Mouse (Mus musculus): ENCODE results near the gene Zfp62.

The Zfp62 gene

DNA sequence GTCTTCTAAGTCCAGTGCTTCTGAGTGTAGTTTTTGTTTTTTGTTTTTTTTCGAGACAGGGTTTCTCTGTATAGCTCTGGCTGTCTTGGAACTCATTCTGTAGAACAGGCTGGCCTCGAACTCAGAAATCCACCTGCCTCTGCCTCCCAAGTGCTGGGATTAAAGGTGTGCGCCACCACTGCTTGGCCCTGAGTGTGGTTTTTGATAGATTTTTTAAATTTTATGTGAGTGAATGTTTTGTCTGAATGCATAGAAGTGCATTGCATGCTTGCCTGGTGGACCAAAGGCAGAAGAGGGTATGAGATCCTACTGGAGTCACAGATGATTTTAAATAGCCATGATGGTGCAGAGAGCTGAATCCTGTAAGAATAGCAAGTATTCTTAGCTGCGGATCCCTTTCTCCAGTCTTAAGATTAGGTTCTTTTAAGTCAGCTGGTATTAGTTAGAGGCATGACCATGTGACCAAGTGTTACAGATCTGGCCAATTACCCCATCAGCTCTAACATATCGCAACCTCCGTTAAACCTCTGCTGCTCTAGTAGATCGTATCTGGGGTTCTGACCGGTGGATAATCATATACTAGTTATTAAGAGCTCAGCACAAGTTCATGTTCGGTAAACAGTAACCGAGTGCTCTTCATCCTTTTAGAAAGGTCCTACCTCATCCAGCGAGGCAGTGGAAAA lies 40.0 kb downstream of the Zfp62 start:
- POLR2A ChIA-PET: interaction anchor here (0.7 to 3.1 kb wide), 15 partner anchors 10 to 962 kb away, joined by 3 to 25 read pairs (median 4); partner anchors contain the start of genes Zfp62 (in 4 of the 4), Rack1 (in 1 of the 4) and Trim41 (in 1 of the 4)
- CTCF ChIA-PET: interaction anchor here in 2 of 4 experiments (0.5 to 1.5 kb wide), 2 partner anchors 28 to 988 kb away, joined by 4 to 5 read pairs; no protein-coding TSS in a partner anchor

DNA sequence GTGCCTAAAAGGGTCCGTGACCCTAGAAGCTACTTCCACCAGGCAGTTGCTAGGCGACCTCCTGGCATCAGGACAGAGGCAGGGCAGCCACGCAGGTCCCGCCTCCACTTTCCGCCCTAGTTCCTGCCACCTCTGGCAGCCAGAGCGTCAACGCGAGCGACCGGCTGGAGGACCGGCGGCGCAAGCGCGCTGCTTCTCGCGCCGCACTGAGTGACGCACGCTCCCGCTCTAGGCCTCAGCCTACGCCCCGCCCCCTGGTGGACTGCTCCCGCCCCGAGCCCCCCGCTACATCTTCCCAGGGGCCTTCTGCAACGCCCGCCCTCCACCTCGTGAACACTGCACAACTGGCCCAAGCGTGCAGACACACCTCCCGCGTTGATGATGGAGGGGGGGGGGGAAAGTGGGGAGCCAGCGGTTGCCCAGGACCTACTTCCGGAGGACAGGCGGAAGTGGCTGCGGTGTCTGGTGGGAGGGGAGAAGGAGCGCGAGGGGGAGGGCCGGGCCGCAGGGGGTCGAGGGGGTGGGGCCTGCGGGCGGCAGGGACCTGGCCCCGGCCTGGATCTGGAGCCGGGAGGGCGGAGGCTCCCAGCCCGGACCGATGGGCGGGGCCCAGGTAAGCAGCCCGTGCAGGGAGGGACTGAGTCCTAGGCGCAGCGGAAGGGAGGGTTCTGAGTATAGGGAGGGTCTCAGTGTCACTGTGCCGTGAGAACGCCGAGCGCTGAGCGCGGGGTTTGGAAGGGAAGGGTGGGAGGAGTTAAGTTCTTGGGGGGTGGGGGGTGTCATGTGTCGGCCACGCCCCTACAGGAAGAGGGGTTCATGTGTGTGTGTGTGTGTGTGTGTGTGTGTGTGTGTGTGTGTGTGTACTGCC lies 40.9 kb downstream of the Zfp62 start, which contains the start of gene Mgat1:
TSS of gene Mgat1 (plus strand) at position 465 of the 868 bp plus-strand sequence.
- ChIA-PET POLR2A (interaction anchor here (0.7 to 3.1 kb wide), 14 partner anchors 9 to 961 kb away, joined by 3 to 25 read pairs (median 4); partner anchors contain the start of genes Zfp62 (in 4 of the 4), Rack1 (in 1 of the 4) and Trim41 (in 1 of the 4)), CTCF (interaction anchor here in 2 of 4 experiments (0.5 to 1.5 kb wide), 2 partner anchors 27 to 988 kb away, joined by 4 to 5 read pairs; no protein-coding TSS in a partner anchor)

DNA sequence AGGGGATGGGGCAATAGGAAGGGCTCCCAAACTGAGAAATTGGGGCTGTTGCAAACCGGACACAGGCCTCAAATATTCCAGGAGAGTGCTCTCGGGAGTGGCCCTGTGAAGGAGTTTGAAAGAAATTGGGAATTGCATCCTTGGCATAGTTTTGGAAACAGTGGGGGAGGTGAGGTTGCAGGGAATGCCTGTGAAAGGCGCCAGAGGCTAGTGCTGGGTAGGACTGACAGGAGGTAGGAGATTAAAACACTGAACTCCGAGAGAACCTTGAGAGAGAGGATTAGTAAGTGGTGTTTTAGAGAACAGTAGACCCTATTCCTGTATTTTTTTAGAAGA lies 41.5 kb downstream of the Zfp62 start:
- CTCF ChIA-PET: no interaction called here
- POLR2A ChIA-PET: interaction anchor here in 3 of 4 experiments (1.2 to 2.2 kb wide), 5 partner anchors 18 to 42 kb away, joined by 3 to 20 read pairs (median 10); partner anchors contain the start of gene Zfp62 (in 3 of the 3)

DNA sequence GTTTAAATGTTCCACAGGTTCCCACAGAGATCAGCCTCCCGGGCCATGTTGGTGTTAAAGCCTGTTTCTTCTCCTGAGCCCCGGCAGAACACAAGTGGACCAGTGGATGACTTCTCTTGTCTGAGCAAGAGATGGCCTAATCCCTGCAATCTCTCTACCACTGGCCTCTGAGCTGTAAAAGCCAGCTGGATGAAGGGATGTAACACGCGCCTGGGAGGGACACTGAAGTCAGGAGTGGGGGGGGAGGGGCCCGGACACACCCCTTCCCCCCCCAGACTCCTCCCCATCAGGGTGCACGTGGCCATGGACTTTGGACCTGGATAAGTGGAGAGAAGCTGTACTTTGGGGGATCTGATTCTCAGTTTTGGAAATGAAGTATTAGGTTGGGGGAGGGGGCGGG lies 42.1 kb downstream of the Zfp62 start:
- CTCF ChIA-PET: interaction anchor here in 1 of 4 experiments (1.6 kb wide), 1 partner anchor 391 kb away, joined by 3 read pairs; no protein-coding TSS in a partner anchor
- POLR2A ChIA-PET: interaction anchor here in 3 of 4 experiments (0.7 to 2.0 kb wide), 7 partner anchors 16 to 445 kb away, joined by 3 to 20 read pairs (median 6); partner anchors contain the start of genes Zfp62 (in 2 of the 3) and Rack1 (in 1 of the 3)

DNA sequence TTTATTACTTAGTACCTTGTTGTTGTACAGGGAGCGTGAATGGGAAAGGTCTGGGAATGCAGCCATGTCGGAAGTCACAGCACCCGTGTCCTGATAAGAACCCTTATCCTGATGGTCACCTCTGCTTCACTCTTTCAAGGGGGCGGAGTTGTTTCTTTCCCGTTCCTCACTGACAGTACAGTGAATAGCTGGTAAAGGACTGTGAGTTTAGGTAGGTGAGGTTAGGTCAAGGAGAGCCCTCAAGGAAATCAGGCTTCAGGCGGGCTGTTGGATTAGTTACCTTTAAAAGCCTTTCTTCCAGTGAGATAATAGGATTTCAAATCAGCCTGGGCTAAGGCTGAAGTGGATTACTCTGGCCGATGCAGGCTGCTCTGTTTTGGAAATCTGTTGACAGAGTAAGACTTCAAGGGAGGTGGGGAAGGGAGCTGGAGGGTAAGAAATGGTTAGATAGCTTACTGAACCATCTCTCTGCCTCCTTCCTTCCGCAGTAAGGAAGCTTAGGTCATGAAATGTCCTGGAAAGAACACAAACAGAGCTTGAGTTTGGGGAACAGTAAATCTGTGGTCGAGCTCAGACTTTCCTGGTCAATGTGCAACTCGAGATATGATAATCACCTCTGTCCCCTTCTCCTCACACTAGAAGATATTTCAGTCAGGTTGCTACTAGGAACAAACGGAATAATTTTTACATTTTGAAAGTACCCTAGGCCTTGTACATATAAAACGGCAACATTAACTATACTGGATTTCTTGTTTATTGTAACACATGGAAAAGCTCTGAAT lies 42.7 kb downstream of the Zfp62 start:
- POLR2A ChIA-PET: interaction anchor here in 3 of 4 experiments (0.7 to 2.0 kb wide), 12 partner anchors 11 to 446 kb away, joined by 3 to 20 read pairs (median 4); partner anchors contain the start of genes Zfp62 (in 2 of the 3) and Rack1 (in 1 of the 3)
- CTCF ChIA-PET: interaction anchor here in 2 of 4 experiments (0.6 to 1.6 kb wide), 2 partner anchors 391 to 547 kb away, joined by 3 read pairs; no protein-coding TSS in a partner anchor

DNA sequence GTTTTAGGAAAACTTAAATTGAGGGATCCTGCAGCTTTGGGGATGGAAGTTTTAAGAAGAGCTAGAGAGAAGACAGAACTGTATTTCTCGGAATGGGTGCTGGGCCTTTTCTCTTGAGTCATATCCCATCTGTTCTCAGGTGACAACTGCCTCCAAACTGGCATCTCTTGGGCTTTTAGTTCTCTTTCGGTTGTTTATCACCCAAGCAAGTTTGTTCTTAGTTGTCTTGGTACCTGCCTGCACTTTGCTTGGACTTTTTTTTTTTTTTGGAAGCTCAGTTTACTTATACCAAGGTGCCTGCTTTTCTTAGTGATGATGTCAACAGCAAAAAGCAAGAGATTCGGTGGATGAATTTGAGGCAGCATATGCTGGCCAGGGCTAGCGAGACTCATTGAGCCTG lies 43.4 kb downstream of the Zfp62 start:
- CTCF ChIA-PET: interaction anchor here in 2 of 4 experiments (0.6 to 1.6 kb wide), 2 partner anchors 384 to 390 kb away, joined by 3 read pairs; no protein-coding TSS in a partner anchor
- POLR2A ChIA-PET: interaction anchor here in 2 of 4 experiments (1.0 to 2.0 kb wide), 7 partner anchors 15 to 446 kb away, joined by 3 to 20 read pairs (median 5); partner anchors contain the start of gene Zfp62 (in 2 of the 2)

DNA sequence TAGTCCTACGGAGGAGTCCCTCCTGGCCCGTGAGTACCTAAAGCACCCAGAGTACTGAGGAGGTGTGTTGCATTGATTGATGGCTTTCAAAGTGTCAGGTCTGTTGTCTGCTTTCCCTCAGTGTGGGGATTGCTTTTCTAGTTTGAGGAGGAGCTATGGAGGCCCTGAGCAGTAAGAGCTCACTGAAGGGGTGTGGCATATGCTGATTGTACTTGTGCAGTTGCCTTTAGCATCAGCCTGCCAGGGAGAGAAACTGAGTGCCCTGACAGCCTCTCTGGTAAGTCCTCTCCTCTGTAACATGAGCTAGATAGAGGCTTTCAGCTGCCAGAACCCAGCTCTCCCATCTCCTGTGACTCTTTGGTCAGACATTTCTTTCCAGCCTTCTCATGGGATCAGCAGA lies 44.2 kb downstream of the Zfp62 start:
- POLR2A ChIA-PET: interaction anchor here in 3 of 4 experiments (0.6 to 1.9 kb wide), 12 partner anchors 14 to 458 kb away, joined by 3 to 11 read pairs (median 5); partner anchors contain the start of genes Zfp62 (in 3 of the 3) and Rack1 (in 1 of the 3)
- CTCF ChIA-PET: interaction anchor here in 2 of 4 experiments (0.6 to 1.4 kb wide), 3 partner anchors 24 to 1761 kb away, joined by 3 to 4 read pairs (median 3); no protein-coding TSS in a partner anchor

DNA sequence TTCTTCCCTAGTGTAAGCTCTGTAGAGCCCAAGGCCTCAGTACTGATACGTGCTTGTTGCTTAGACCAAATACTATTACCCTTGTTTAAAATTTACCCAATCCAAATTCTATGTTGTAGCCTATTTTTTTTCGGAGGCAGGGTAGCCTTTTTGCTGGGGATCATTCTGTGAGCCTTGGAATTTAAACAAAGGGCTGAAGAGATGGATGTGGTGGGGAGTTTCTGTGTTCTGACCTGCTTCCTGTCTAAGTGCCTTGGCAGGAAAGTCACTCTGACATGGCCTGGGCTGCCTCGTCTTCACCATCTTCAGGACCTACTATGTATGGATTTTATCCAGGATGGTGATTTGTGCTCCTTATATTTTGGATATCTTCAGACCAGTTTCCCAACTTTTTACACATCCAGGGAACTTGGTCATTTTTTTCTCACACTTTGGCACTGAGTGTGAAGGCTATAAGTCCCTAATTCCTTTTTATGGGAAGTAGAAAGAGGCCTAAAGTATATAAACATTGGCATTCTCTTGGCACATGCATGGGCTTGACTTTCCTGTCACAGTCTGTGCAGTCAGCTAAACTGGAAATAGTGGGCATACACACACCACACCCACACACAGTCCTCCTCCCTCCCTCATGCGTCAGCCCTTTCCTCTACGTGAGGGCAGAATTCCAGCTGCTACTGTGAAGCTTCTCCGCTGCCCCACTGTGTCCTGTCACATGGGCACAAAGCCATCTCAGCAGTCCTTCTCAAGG lies 45.3 kb downstream of the Zfp62 start:
- POLR2A ChIA-PET: interaction anchor here in 3 of 4 experiments (1.0 to 1.4 kb wide), 4 partner anchors 45 to 448 kb away, joined by 4 to 11 read pairs (median 4); partner anchors contain the start of genes Zfp62 (in 3 of the 3) and Rack1 (in 1 of the 3)
- CTCF ChIA-PET: interaction anchor here in 2 of 4 experiments (0.6 to 1.4 kb wide), 2 partner anchors 23 kb away, joined by 3 to 4 read pairs; no protein-coding TSS in a partner anchor

DNA sequence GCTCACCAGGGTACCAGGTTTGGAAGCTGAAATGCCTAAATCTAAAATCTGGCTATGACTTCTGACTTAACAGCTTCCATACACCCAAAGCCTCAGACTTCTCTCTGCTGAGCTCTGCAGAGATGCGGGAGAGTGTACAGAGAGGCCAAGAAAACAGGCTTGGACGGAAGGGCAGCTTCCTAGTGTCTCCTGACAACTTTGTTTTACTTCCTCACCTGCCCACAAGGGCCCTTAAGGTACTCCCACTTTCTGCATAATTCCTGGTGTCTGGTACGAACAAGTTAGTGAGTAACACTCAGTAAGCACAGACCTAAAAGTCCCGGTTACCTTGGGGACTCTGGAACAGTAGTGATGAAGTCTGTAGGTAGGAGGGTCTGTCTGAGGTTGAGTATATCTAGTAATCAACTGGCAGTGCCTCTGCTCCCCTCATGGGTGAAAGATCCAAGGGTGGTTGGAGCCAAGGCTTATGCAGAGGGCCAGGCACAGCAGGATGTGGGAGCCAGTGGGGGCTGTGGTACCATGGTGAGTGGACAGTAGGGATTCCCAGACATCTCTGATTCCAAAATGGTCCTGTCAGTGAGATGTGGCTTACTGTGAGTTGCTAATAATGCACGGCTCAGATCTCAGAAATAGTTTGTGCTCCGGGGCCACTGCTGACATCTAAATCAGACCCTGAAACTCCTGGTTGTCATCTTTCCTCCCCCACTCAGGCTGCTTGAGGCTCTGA lies 46.0 kb downstream of the Zfp62 start:
- CTCF ChIA-PET: no interaction called here
- POLR2A ChIA-PET: no interaction called here

DNA sequence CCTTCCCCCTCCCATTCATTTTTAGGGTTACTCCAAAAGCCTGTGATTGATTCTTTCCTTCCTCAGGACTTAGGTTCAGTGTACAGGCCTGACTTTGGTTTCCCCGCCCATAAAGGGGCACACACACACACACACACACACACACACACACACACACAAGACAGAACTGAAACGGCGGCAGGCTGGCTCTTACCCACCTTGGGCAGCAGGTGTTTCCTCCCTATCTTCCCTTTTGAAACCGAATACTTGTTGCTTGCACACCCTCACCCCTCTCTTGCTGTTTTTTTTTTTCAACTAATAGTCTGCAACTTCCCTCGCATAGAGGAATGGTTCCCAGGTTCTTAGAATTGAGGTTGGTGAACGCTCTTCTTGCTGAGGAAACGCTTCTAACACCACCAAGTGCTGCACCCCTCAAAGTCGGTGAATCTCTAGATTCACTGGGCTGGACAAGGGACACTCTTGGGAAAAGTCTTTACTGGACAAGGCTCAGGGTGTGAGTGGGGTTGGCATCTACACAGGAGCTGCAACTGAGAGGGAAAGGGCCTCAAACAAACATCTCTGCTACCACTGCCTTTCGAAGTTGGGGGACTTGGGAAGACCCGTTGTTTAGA lies 46.8 kb downstream of the Zfp62 start:
- CTCF ChIA-PET: no interaction called here
- POLR2A ChIA-PET: interaction anchor here in 2 of 4 experiments (1.2 to 1.4 kb wide), 4 partner anchors 11 to 47 kb away, joined by 3 to 8 read pairs (median 4); partner anchors contain the start of gene Zfp62 (in 2 of the 2)

DNA sequence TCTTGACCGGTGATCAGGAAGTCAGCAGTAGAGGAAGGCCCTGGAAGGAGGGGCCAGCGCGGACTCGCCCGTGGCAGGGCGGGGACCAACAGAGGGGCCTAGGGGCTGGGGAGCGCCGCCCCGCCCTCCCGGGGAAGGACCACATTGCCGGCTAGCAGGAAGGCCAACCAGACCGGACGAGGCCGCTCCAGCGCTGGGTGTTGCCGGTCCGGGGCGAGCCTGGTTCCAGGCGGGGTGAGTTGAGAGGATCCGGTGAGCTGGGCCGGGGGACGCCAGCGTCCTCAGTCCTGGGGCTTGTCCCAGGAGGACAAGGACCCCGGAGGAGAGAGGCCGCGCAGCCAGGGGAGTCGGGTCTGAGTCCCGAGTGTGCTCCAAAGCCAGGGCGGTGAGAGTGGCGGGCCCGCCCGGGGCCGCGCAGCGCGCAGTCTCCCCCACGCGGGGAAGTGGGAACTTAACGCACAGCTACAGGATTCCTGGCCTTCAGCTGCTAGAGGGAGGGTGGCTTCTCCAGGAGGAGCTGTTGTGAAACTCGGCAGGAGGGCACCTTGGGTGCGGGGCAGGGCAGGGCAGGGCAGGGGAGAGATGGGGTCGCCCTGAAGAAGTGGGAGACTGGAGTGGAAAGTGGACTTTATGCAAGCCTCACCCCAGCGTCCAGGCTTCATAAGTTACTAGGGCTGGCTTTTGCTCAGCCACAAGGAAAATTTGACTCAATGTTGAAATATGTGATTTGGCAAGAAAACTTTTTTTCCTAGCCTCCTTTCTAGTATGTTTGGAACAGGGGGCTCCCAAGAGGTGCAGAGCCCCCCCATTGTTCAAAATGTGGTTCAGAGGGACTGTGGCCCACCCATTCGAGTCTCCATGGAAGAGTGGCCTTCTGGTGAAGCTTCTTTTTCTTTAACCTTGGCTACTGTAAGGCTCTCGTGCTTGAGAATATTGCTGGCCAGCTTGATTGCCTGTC lies 47.6 kb downstream of the Zfp62 start:
- ChIA-PET POLR2A (interaction anchor here in 2 of 4 experiments (1.2 to 1.4 kb wide), 4 partner anchors 11 to 48 kb away, joined by 3 to 8 read pairs (median 4); partner anchors contain the start of gene Zfp62 (in 2 of the 2)), CTCF (interaction anchor here in 1 of 4 experiments (0.8 kb wide), 1 partner anchor 15 kb away, joined by 3 read pairs; no protein-coding TSS in a partner anchor)

DNA sequence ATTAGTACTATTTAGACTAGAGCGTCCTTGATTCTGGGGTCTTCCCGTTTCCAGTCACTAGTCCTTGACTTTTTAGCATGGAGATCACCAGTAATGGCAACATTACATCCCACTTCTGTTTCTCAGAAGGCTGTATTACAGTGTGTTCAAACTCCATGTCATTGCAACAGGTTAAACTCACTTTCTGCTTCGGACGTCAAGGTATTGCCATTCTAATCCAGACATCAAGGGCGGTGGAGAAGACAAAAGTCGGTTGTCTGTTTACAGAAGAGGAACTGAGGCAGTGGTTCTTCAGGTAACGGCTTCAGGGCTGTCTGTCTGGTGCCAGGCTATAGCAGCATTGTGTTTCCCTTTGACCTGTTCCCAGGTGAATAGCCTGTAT lies 48.3 kb downstream of the Zfp62 start:
- ChIA-PET CTCF (interaction anchor here in 1 of 4 experiments (0.8 kb wide), 1 partner anchor 16 kb away, joined by 3 read pairs; no protein-coding TSS in a partner anchor), POLR2A (interaction anchor here in 2 of 4 experiments (1.2 to 1.4 kb wide), 4 partner anchors 10 to 49 kb away, joined by 3 to 8 read pairs (median 4); partner anchors contain the start of gene Zfp62 (in 2 of the 2))

DNA sequence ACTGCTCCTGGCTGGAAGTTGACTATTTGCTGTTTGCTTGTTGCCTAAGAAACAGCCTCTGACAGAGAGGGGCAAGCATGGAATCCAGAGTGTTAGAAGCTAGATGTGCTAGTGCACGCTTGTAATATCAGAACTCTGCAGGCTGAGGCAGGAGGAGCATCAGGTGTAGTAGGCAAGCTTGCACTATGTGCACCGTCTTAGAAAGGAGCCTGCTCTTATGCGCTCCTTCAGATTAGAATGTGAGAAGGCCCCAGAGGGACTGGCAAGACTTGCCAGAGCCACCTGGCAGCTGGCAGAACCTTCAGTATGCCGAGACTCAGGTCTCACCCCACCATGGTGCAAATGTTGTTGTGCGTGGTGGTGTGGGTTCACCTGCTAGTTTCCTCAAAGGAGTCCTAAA lies 49.0 kb downstream of the Zfp62 start:
- POLR2A ChIA-PET: interaction anchor here in 1 of 4 experiments (0.7 kb wide), 1 partner anchor 381 kb away, joined by 3 read pairs; no protein-coding TSS in a partner anchor
- CTCF ChIA-PET: no interaction called here

DNA sequence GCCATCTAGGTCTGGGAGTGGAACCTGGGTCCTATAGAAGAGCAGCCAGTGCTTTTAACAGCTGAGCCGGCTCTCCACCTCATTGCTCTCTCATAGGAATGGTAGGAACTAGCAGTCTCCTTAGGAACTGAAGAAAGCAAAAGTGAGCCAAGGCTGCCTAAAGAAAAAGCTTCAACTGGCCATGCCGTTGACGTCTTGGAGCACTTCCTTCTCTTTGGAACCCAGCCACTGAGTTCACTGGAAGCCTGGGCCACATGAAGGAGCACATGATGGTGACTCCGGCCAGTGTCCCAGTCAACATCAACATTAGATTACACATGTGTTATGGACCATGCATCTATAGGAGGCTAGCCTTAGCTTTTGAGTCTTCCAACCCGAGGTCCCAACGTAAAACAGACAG lies 49.9 kb downstream of the Zfp62 start:
- ChIA-PET CTCF (interaction anchor here in 1 of 4 experiments (0.6 kb wide), 1 partner anchor 891 kb away, joined by 3 read pairs; no protein-coding TSS in a partner anchor), POLR2A (interaction anchor here in 2 of 4 experiments (0.9 to 1.9 kb wide), 4 partner anchors 9 to 34 kb away, joined by 3 to 5 read pairs (median 4); partner anchors contain the start of gene Mgat1 (in 1 of the 2))
